Mouse (Mus musculus) G1E (cell line): ENCODE data around the gene Il7r.

Experiments used
- CTCF ChIP-seq: IDR thresholded peaks from 2 replicates; pipeline ENCODE4 v1.5.1; 2012; ENCODE audit warnings: low read depth, low read length, inconsistent platforms, mixed read lengths
- GATA1 ChIP-seq: IDR thresholded peaks from 2 replicates; pipeline ENCODE4 v1.6.1; 2012; ENCODE audit warnings: borderline replicate concordance, low read length, inconsistent platforms, mixed read lengths
- GATA2 ChIP-seq: IDR thresholded peaks from 2 replicates; pipeline ENCODE4 v1.6.1; 2012; ENCODE audit warnings: low read depth, low read length, inconsistent platforms, borderline replicate concordance
- POLR2AphosphoS5 ChIP-seq: IDR thresholded peaks from 2 replicates; pipeline ENCODE4 v1.6.1; 2012; ENCODE audit warnings: low read depth, low read length, inconsistent platforms; ENCODE audit not compliant: insufficient replicate concordance
- TAL1 ChIP-seq: conservative IDR thresholded peaks from 2 replicates; pipeline ENCODE4 v1.6.1; 2012; ENCODE audit warnings: low read depth, low read length, inconsistent platforms, mixed read lengths

GRCm38 (mm10) chr15:9574796-9575195 is 44.8 kb upstream of the Il7r start:
- TF ChIP-seq CTCF: no peak
- TF ChIP-seq GATA1: no peak
- no peak for TF ChIP-seq TAL1
- TF ChIP-seq POLR2AphosphoS5: no peak
- TF ChIP-seq GATA2: no peak
